Mouse (Mus musculus): ENCODE data around the gene Trim72.

Gene Trim72

DNA sequence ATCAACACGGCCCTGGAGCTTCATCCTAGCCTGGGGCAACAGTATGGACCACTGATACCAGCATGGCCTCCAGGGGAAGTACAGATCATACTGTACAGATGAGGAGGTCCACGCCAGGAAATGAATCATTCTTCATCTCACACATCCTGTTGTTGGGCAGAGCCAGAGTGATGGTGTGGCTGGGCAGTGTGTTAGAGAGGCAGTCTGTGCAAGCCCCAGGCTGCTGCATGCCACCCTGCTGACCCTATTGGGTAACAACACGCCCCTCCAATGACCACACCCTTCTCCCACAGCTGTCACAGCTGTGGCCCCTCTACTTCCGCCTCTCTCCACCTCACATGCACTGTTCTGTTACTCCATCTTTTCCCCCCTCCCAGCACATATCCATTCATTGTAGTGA lies 47.0 kb downstream of the Trim72 start:
- peak; percentile 60 to 78 for DNase-seq (ENCODE audit: low read depth in 1 of 2, low spot score in 2 of 2)

DNA sequence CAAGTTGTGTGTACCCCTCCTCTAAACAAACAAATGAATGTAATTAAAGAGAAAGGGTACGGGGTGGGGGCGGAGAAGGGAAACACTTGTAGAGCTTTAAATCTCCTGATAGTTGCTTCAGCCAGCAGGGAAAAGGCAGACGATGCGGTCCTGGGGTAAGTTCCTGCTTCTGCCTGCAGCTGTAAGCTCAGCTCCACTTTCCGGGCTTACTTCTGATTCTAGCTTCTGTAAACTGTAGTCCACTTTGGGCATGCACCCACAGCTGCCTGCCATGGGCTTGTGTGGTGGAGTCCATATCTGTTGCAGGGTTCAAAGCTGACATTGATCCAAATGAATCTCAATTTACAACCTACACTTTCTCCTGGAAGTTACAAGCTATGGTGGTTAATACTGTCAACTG lies 49.3 kb downstream of the Trim72 start:
- no peak for DNase-seq (ENCODE audit: low read depth in 1 of 2, low spot score in 2 of 2)

DNA sequence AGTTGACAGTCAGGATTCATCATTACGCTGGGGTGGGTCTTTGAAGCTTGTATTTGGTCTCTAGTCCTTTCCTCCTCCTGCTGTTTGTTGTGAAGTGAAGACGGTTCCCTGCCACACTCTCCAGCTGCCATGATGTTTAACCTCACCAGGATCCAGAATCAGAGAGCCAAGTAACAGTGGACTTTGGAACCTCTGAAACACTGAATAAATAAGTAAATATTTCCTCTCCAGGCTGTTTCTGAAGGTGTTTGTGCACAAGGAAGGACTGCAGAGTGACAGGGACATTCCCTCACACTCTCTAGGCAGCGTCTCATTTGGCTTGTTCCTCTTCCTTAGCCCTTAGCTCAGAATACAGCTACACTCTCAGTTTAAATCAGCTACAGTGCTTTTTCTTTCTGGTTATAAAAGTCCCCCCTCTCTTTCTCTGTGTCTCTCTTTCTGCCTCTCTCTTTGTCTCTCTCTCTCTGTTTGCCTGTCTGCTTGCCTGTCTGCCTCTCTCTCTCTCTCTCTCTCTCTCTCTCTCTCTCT lies 53.2 kb downstream of the Trim72 start:
- DNase-seq (ENCODE audit: low read depth in 1 of 2, low spot score in 2 of 2) = no peak

DNA sequence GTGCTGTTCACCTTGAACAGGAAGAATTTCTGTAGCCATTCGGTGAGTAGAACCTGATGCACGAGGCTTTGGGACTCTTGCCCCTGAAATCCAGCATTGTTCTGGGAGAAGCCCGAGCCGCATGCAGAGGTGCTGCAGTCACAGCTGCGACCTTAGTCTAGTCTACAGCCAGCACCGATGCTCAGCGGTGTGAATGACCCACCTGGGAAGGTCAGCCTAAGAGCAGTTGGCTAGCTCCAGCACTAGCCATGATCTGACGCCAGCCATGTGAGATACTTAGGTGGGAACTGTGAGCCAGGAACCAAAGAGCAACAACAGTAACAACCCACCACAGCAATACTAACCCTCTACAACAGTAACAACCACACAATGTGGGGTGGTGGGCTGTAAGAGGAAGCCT lies 54.1 kb downstream of the Trim72 start:
- no peak for DNase-seq (ENCODE audit: low read depth in 1 of 2, low spot score in 2 of 2)

DNA sequence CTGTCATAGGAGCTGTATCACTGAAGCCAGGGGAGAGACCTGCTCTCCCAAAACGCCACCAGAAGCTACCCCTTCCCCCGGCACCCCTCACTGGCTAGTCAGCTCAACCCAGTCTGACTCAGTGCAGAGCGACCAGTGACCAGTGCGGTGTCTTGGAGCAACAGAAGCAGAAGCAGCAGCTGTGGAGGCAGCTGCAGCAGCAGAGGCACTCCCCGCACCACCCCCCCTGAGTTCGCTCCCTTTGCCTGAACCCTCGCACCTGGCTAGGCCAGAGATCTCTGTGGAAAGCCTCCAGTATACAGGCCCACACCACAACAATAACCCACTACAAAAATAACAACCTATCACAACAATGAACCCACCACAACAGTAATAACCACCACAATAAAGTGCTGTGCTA lies 54.8 kb downstream of the Trim72 start:
- DNase-seq (ENCODE audit: low read depth in 1 of 2, low spot score in 2 of 2) = no peak

DNA sequence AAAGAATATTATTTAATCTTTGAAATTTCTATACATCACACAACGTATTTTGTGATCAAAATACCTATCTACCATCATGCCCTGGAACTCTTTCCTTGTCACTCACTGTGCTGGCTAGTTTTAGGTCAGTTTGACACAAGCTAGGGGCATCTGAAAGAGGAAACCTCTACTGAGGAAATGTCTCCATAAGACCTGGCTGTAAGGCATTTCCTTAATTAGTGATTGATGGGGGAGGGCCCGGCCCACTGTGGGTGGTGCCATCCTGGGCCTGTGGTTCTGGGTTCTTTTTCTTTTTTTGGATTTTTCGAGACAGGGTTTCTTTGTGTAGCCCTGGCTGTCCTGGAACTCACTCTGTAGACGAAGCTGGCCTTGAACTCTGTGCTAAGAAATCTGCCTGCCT lies 55.3 kb downstream of the Trim72 start:
- no peak for DNase-seq (ENCODE audit: low read depth in 1 of 2, low spot score in 2 of 2)
